Mouse (Mus musculus) cerebellum, postnatal 10 days (tissue): Measurements from ENCODE around the gene Gstm3.
"Not testable (repeated sequence)": the region's sequence is repeated elsewhere in the genome, so short reads cannot be mapped to it uniquely, and the experiment has no call there.

Experiments used
- DNase-seq, 2 experiments: peaks; one replicate each; pipeline ENCODE4 v3.0.0; 2021; ENCODE audit warnings: mixed read lengths in 2 of 2

Gene Gstm3

GRCm38 (mm10) chr3:107968724-107969395 is at the start of gene Gstm3:
Gene Gstm3, minus strand, starts transcription at chr3:107969283.
- DNase-seq = no peak

GRCm38 (mm10) chr3:108018190-108018820 is 49.2 kb upstream of the Gstm3 start:
- DNase-seq = no peak

- peak; percentile 95 to 96 for DNase-seq
Measured at GRCm38 (mm10) chr3:108017473-108018189, 48.5 kb upstream of the Gstm3 start, which contains the start of gene Gstm1. Gene Gstm1, minus strand, starts transcription at chr3:108017973.

GRCm38 (mm10) chr3:108016468-108016867 is 47.4 kb upstream of the Gstm3 start:
- DNase-seq = not testable (repeated sequence)

GRCm38 (mm10) chr3:108014974-108015346 is 45.9 kb upstream of the Gstm3 start:
- DNase-seq = no peak

- DNase-seq = no peak
Measured at GRCm38 (mm10) chr3:108014098-108014973, 45.3 kb upstream of the Gstm3 start.

GRCm38 (mm10) chr3:108013331-108013871 is 44.3 kb upstream of the Gstm3 start:
- DNase-seq = no peak

GRCm38 (mm10) chr3:108011558-108011957 is 42.5 kb upstream of the Gstm3 start:
- peak; percentile 25 to 41 for DNase-seq

- peak; percentile 73 to 75 for DNase-seq
Measured at GRCm38 (mm10) chr3:108010286-108010685, 41.2 kb upstream of the Gstm3 start.

GRCm38 (mm10) chr3:108002021-108002420 is 32.9 kb upstream of the Gstm3 start:
- no peak for DNase-seq

GRCm38 (mm10) chr3:107999491-107999890 is 30.4 kb upstream of the Gstm3 start:
- DNase-seq = no peak

- no peak for DNase-seq
Measured at GRCm38 (mm10) chr3:107998591-107998990, 29.5 kb upstream of the Gstm3 start.

GRCm38 (mm10) chr3:107996576-107996975 is 27.5 kb upstream of the Gstm3 start:
- DNase-seq = no peak

GRCm38 (mm10) chr3:107995974-107996373 is 26.9 kb upstream of the Gstm3 start:
- not testable (repeated sequence) for DNase-seq

- DNase-seq = no peak
Measured at GRCm38 (mm10) chr3:107986041-107986562, 17.0 kb upstream of the Gstm3 start, which contains the start of gene Gstm2. Gene Gstm2, minus strand, starts transcription at chr3:107986453.

- DNase-seq = not testable (repeated sequence)
Measured at GRCm38 (mm10) chr3:107985141-107985540, 16.1 kb upstream of the Gstm3 start.

GRCm38 (mm10) chr3:107984471-107984870 is 15.4 kb upstream of the Gstm3 start:
- DNase-seq = no peak

GRCm38 (mm10) chr3:107983771-107984170 is 14.7 kb upstream of the Gstm3 start:
- DNase-seq = no peak

GRCm38 (mm10) chr3:107982726-107983125 is 13.6 kb upstream of the Gstm3 start:
- no peak for DNase-seq

GRCm38 (mm10) chr3:107981261-107981660 is 12.2 kb upstream of the Gstm3 start:
- no peak for DNase-seq

GRCm38 (mm10) chr3:107977691-107978090 is 8.6 kb upstream of the Gstm3 start:
- DNase-seq = no peak

- DNase-seq = no peak
Measured at GRCm38 (mm10) chr3:107974237-107974636, 5.2 kb upstream of the Gstm3 start.
